Mouse (Mus musculus): Measurements from ENCODE around the gene Elavl4. TPM values are rescaled to one million over a fixed set of nuclear protein-coding genes. Genes with fewer than 3 reads are reported as not detected.

Elavl4 gene
- polyA plus RNA-seq, 1 experiment from 2014 or later = 357 TPM

GRCm38 (mm10) chr4:110213666-110214065, 138.0 kb downstream of the Elavl4 start:
- H3K4me2 ChIP-seq (replicated peaks) = no peak overlapping the region
- no peak overlapping the region for H3K4me3 ChIP-seq (replicated peaks; ENCODE audit: low read length)
- no peaks in the 10 kb centered on the region for H3K9me3 ChIP-seq (ENCODE audit: control insufficient read depth, low read length)
- no peak for ATAC-seq (ENCODE audit: low FRiP score)
- H3K4me1 ChIP-seq (replicated peaks; ENCODE audit: control insufficient read depth, insufficient read depth, low read length) = peaks cover 29% of the 10 kb centered on the region
- no peak for DNase-seq (ENCODE audit: low spot score)
- H3K27me3 ChIP-seq (ENCODE audit: control insufficient read depth, insufficient read depth, low read length) = no peaks in the 10 kb centered on the region
- H3K9ac ChIP-seq = no peak overlapping the region
- H3K36me3 ChIP-seq (replicated peaks; ENCODE audit: control insufficient read depth, insufficient read depth) = peaks cover 73% of the 10 kb centered on the region
- H3K27ac ChIP-seq = no peak overlapping the region
- WGBS = 26% methylated on average over 5 of the region's 5 CpGs

GRCm38 (mm10) chr4:110210246-110210645, 141.5 kb downstream of the Elavl4 start:
- Histone ChIP-seq H3K36me3 (replicated peaks; ENCODE audit: control insufficient read depth, insufficient read depth) (peaks cover 77% of the 10 kb centered on the region), H3K9me3 (ENCODE audit: control insufficient read depth, low read length) (no peaks in the 10 kb centered on the region), H3K27me3 (ENCODE audit: control insufficient read depth, insufficient read depth, low read length) (no peaks in the 10 kb centered on the region), H3K27ac (peak overlapping the region; percentile 54; the same call in 1 of the 2 replicates), H3K4me2 (replicated peaks) (no peak overlapping the region), H3K9ac (no peak overlapping the region), H3K4me3 (replicated peaks; ENCODE audit: low read length) (no peak overlapping the region), H3K4me1 (replicated peaks; ENCODE audit: control insufficient read depth, insufficient read depth, low read length) (peaks cover 27% of the 10 kb centered on the region)
- no peak for DNase-seq (ENCODE audit: low spot score)
- WGBS = 65% methylated on average over 5 of the region's 5 CpGs
- no peak for ATAC-seq (ENCODE audit: low FRiP score)

GRCm38 (mm10) chr4:110209613-110210012, 142.1 kb downstream of the Elavl4 start:
- 24% methylated on average over 5 of the region's 5 CpGs for WGBS
- no peaks in the 10 kb centered on the region for H3K27me3 ChIP-seq (ENCODE audit: control insufficient read depth, insufficient read depth, low read length)
- ATAC-seq (ENCODE audit: low FRiP score) (no peak), DNase-seq (ENCODE audit: low spot score) (no peak)
- H3K4me1 ChIP-seq (replicated peaks; ENCODE audit: control insufficient read depth, insufficient read depth, low read length) = peaks cover 23% of the 10 kb centered on the region
- no peaks in the 10 kb centered on the region for H3K9me3 ChIP-seq (ENCODE audit: control insufficient read depth, low read length)
- H3K9ac ChIP-seq = no peak overlapping the region
- no peak overlapping the region for H3K4me3 ChIP-seq (replicated peaks; ENCODE audit: low read length)
- H3K27ac ChIP-seq = 0 out of 2 replicates have a peak overlapping the region, but pooled peaks have one; percentile 54
- H3K36me3 ChIP-seq (replicated peaks; ENCODE audit: control insufficient read depth, insufficient read depth) = peaks cover 79% of the 10 kb centered on the region
- H3K4me2 ChIP-seq (replicated peaks) = no peak overlapping the region

- Histone ChIP-seq H3K27ac (0 out of 2 replicates have a peak overlapping the region, but pooled peaks have one; percentile 24), H3K4me2 (replicated peaks) (no peak overlapping the region), H3K9me3 (ENCODE audit: control insufficient read depth, low read length) (no peaks in the 10 kb centered on the region), H3K9ac (no peak overlapping the region), H3K36me3 (replicated peaks; ENCODE audit: control insufficient read depth, insufficient read depth) (peaks cover 27% of the 10 kb centered on the region), H3K27me3 (ENCODE audit: control insufficient read depth, insufficient read depth, low read length) (no peaks in the 10 kb centered on the region), H3K4me3 (replicated peaks; ENCODE audit: low read length) (no peak overlapping the region), H3K4me1 (replicated peaks; ENCODE audit: control insufficient read depth, insufficient read depth, low read length) (peaks cover 5% of the 10 kb centered on the region; the same call in 1 of the 2 replicates)
- ATAC-seq (ENCODE audit: low FRiP score) (no peak), DNase-seq (ENCODE audit: low spot score) (no peak)
- WGBS = 77% methylated on average over 3 of the region's 3 CpGs
Measured at GRCm38 (mm10) chr4:110201680-110202079, 150.0 kb downstream of the Elavl4 start.

- WGBS = 90% methylated on average over 5 of the region's 5 CpGs
- Histone ChIP-seq H3K27ac (no peak overlapping the region), H3K4me1 (replicated peaks; ENCODE audit: control insufficient read depth, insufficient read depth, low read length) (peaks cover 5% of the 10 kb centered on the region; the same call in 1 of the 2 replicates), H3K9ac (no peak overlapping the region), H3K27me3 (ENCODE audit: control insufficient read depth, insufficient read depth, low read length) (no peaks in the 10 kb centered on the region), H3K4me2 (replicated peaks) (no peak overlapping the region), H3K36me3 (replicated peaks; ENCODE audit: control insufficient read depth, insufficient read depth) (peaks cover 12% of the 10 kb centered on the region), H3K4me3 (replicated peaks; ENCODE audit: low read length) (no peak overlapping the region), H3K9me3 (ENCODE audit: control insufficient read depth, low read length) (no peaks in the 10 kb centered on the region)
- DNase-seq (ENCODE audit: low spot score) (no peak), ATAC-seq (ENCODE audit: low FRiP score) (no peak)
Measured at GRCm38 (mm10) chr4:110199897-110200296, 151.8 kb downstream of the Elavl4 start.

- 71% methylated on average over 2 of the region's 2 CpGs for WGBS
- H3K9ac ChIP-seq = no peak overlapping the region
- ATAC-seq (ENCODE audit: low FRiP score) = no peak
Measured at GRCm38 (mm10) chr4:110198600-110198999, 153.1 kb downstream of the Elavl4 start.

GRCm38 (mm10) chr4:110177263-110177662, 174.4 kb downstream of the Elavl4 start:
- Histone ChIP-seq H3K9me3 (ENCODE audit: control insufficient read depth, low read length) (no peaks in the 10 kb centered on the region), H3K36me3 (replicated peaks; ENCODE audit: control insufficient read depth, insufficient read depth) (no peaks in the 10 kb centered on the region), H3K27me3 (ENCODE audit: control insufficient read depth, insufficient read depth, low read length) (no peaks in the 10 kb centered on the region), H3K4me2 (replicated peaks) (no peak overlapping the region), H3K9ac (no peak overlapping the region), H3K4me3 (replicated peaks; ENCODE audit: low read length) (no peak overlapping the region), H3K4me1 (replicated peaks; ENCODE audit: control insufficient read depth, insufficient read depth, low read length) (no peaks in the 10 kb centered on the region), H3K27ac (no peak overlapping the region)
- DNase-seq (ENCODE audit: low spot score) = no peak
- 92% methylated on average over 2 of the region's 2 CpGs for WGBS
- no peak for ATAC-seq (ENCODE audit: low FRiP score)

More at GRCm38 (mm10) chr4:110198600-110198999, 153.1 kb downstream of the Elavl4 start:
- H3K36me3 ChIP-seq (replicated peaks; ENCODE audit: control insufficient read depth, insufficient read depth) = peaks cover 10% of the 10 kb centered on the region
- H3K4me2 ChIP-seq (replicated peaks) = no peak overlapping the region
- no peaks in the 10 kb centered on the region for H3K27me3 ChIP-seq (ENCODE audit: control insufficient read depth, insufficient read depth, low read length)
- H3K4me1 ChIP-seq (replicated peaks; ENCODE audit: control insufficient read depth, insufficient read depth, low read length) = peaks cover 5% of the 10 kb centered on the region; the same call in 1 of the 2 replicates
- no peaks in the 10 kb centered on the region for H3K9me3 ChIP-seq (ENCODE audit: control insufficient read depth, low read length)
- no peak overlapping the region for H3K4me3 ChIP-seq (replicated peaks; ENCODE audit: low read length)
- H3K27ac ChIP-seq = no peak overlapping the region
- DNase-seq (ENCODE audit: low spot score) = no peak

- 82% methylated on average over 5 of the region's 5 CpGs for WGBS
- DNase-seq (ENCODE audit: low spot score) (no peak), ATAC-seq (ENCODE audit: low FRiP score) (no peak)
Measured at GRCm38 (mm10) chr4:110172028-110172427, 179.7 kb downstream of the Elavl4 start.

GRCm38 (mm10) chr4:110165217-110165616, 186.5 kb downstream of the Elavl4 start:
- ATAC-seq (ENCODE audit: low FRiP score) (no peak), DNase-seq (ENCODE audit: low spot score) (no peak)
- no peaks in the 10 kb centered on the region for H3K4me1 ChIP-seq (replicated peaks; ENCODE audit: control insufficient read depth, insufficient read depth, low read length)
- no peak overlapping the region for H3K9ac ChIP-seq
- no peak overlapping the region for H3K4me3 ChIP-seq (replicated peaks; ENCODE audit: low read length)
- H3K27me3 ChIP-seq (ENCODE audit: control insufficient read depth, insufficient read depth, low read length) = no peaks in the 10 kb centered on the region
- no peaks in the 10 kb centered on the region for H3K36me3 ChIP-seq (replicated peaks; ENCODE audit: control insufficient read depth, insufficient read depth)
- WGBS = 78% methylated on average over 5 of the region's 5 CpGs
- H3K27ac ChIP-seq = no peak overlapping the region
- no peaks in the 10 kb centered on the region for H3K9me3 ChIP-seq (ENCODE audit: control insufficient read depth, low read length)
- H3K4me2 ChIP-seq (replicated peaks) = no peak overlapping the region

More at GRCm38 (mm10) chr4:110172028-110172427, 179.7 kb downstream of the Elavl4 start:
- Histone ChIP-seq H3K4me2 (replicated peaks) (no peak overlapping the region), H3K27me3 (ENCODE audit: control insufficient read depth, insufficient read depth, low read length) (no peaks in the 10 kb centered on the region), H3K4me1 (replicated peaks; ENCODE audit: control insufficient read depth, insufficient read depth, low read length) (no peaks in the 10 kb centered on the region), H3K4me3 (replicated peaks; ENCODE audit: low read length) (no peak overlapping the region), H3K9ac (no peak overlapping the region), H3K27ac (no peak overlapping the region), H3K36me3 (replicated peaks; ENCODE audit: control insufficient read depth, insufficient read depth) (no peaks in the 10 kb centered on the region), H3K9me3 (ENCODE audit: control insufficient read depth, low read length) (no peaks in the 10 kb centered on the region)

- no peaks in the 10 kb centered on the region for H3K36me3 ChIP-seq (replicated peaks; ENCODE audit: control insufficient read depth, insufficient read depth)
- no peak overlapping the region for H3K4me2 ChIP-seq (replicated peaks)
- no peak for ATAC-seq (ENCODE audit: low FRiP score)
- H3K9ac ChIP-seq = no peak overlapping the region
- H3K9me3 ChIP-seq (ENCODE audit: control insufficient read depth, low read length) = no peaks in the 10 kb centered on the region
- 79% methylated on average over 3 of the region's 3 CpGs for WGBS
- H3K4me1 ChIP-seq (replicated peaks; ENCODE audit: control insufficient read depth, insufficient read depth, low read length) = no peaks in the 10 kb centered on the region
- DNase-seq (ENCODE audit: low spot score) = no peak
- no peak overlapping the region for H3K4me3 ChIP-seq (replicated peaks; ENCODE audit: low read length)
- no peak overlapping the region for H3K27ac ChIP-seq
- H3K27me3 ChIP-seq (ENCODE audit: control insufficient read depth, insufficient read depth, low read length) = no peaks in the 10 kb centered on the region
Measured at GRCm38 (mm10) chr4:110161600-110161999, 190.1 kb downstream of the Elavl4 start.
